Mouse (Mus musculus) megakaryocyte, embryonic 14.5 days (primary cell): ENCODE results near the gene Morn3.

Source experiments
- FLI1 ChIP-seq: IDR thresholded peaks from 2 replicates; pipeline ENCODE4 v1.6.1; 2012; ENCODE audit warnings: low read length, inconsistent platforms, mixed read lengths
- GATA1 ChIP-seq: IDR thresholded peaks from 3 replicates; pipeline ENCODE4 v1.6.1; 2012; ENCODE audit warnings: mixed read lengths, low read length, inconsistent platforms, borderline replicate concordance

DNA sequence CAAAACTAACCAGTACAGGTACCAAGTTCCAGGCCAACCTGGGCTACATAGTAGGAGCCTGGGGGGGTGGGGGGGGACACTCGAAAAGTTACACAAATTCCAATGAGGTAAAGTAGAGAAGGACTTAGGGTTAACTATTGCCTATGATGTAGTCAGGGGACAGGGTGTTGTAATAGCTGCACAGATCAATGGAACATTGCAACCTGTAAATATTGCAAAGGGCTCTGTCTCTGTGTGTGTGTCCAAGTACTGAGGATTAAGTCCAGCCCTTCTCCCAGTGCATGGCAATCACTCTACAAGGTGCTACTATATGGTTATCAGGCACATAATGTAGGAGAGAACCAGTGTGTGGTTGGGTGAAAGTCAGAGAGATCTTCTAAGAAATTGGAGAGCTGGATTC, 45.9 kb downstream of the Morn3 start:
- no peak for TF ChIP-seq GATA1
- no peak for TF ChIP-seq FLI1
